In the genomic region with DNA sequence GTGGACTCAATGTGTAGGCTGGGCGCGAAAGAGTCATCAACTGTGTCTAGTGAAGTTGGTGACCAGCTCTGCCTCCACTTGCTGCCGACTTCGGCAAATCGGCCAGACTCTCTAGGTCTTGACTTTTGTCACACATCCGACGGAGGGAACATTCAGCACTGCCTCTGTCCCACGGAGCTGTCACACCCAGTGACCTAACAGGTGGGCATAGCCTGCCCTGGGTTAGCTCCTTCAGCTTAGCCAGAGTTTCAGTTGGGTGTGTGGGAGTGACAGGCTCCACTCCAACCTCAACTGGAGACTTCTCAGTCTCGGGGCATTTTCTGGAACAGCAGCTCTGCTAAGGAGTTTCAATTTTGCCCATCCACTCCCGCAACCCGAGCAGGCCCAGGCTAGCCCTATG, we compare ENCODE assay signal across 25 mouse cellular contexts. TPM values are rescaled to one million over a fixed set of nuclear protein-coding genes. Genes with fewer than 3 reads are reported as not detected.
"Had no signal": no experiment of that assay in that cellular context is flagged by ENCODE, and none has a peak within 500 bp of the region (broad histone marks: within the 10 kb centered on the region; RNA-seq: fewer than 3 reads in every experiment).

No protein-coding gene starts in this region.

- H3K4me1 ChIP-seq: hindbrain, embryonic 10.5 days; hindbrain, embryonic 12.5 days; intestine, embryonic 15.5 days; limb, embryonic 10.5 days; limb, embryonic 12.5 days had no signal

- H3K9me3 ChIP-seq: intestine, embryonic 15.5 days had no signal

- ATAC-seq: hindbrain, embryonic 16.5 days; inflammation-experienced regulatory T-cells, adult 6 months; intestine, embryonic 15.5 days; intestine, postnatal 0 days had no signal

- H3K4me3 ChIP-seq: gastrocnemius, adult 2 months; heart, embryonic 10.5 days; heart, embryonic 12.5 days; hindbrain, embryonic 10.5 days; hindbrain, embryonic 12.5 days; intestine, embryonic 15.5 days; layer of hippocampus, adult 2 months; left cerebral cortex, adult 2 months; limb, embryonic 10.5 days; limb, embryonic 12.5 days had no signal

- H3K27ac ChIP-seq: gastrocnemius, adult 2 months; hindbrain, embryonic 10.5 days; hindbrain, embryonic 12.5 days; hindbrain, embryonic 14.5 days; layer of hippocampus, adult 2 months; left cerebral cortex, adult 2 months; limb, embryonic 10.5 days; limb, embryonic 12.5 days had no signal

- H3K36me3 ChIP-seq: hindbrain, embryonic 10.5 days; hindbrain, embryonic 12.5 days; intestine, embryonic 15.5 days; limb, embryonic 10.5 days; limb, embryonic 12.5 days had no signal

- H3K4me2 ChIP-seq: heart, embryonic 12.5 days; hindbrain, embryonic 12.5 days; hindbrain, embryonic 14.5 days; intestine, embryonic 15.5 days; limb, embryonic 12.5 days; liver, embryonic 11.5 days had no signal

- DNase-seq: gastrocnemius, adult 2 months; gastrocnemius, postnatal 10 days; gastrocnemius, postnatal 25 days; heart, adult 18-20 months; heart, postnatal 10 days; heart, postnatal 4 days; kidney, adult 18-20 months; kidney, adult 8-10 months; kidney, postnatal 25 days; kidney, postnatal 4 days; liver had no signal

- H3K9ac ChIP-seq: hindbrain, embryonic 12.5 days; hindbrain, embryonic 14.5 days; intestine, embryonic 15.5 days; limb, embryonic 12.5 days had no signal

RNA-seq across cellular contexts. Expression of gene Foxl1, which starts 6.8 kb away (rescaled TPM):
- polyA plus RNA-seq: inflammation-experienced regulatory T-cells, adult 6 months had no signal

RNA-seq across cellular contexts. Expression of gene Foxc2, which starts 18.5 kb away (rescaled TPM):
- polyA plus RNA-seq: inflammation-experienced regulatory T-cells, adult 6 months had no signal
